Comparison of ENCODE assay signal across 8 mouse cellular contexts in genomic region chr13:28720639-28721239, GRCm38 (mm10).
A peak's percentile ranks its signal among the peaks of the same experiment; 100 is the strongest.
DNase-seq lines count a peak whose midpoint lies in the region; ATAC-seq and TF ChIP-seq lines count a peak whose summit lies in the region.

No protein-coding gene starts in this region.

- peak overlapping the region; percentile 32 for H3K4me2 ChIP-seq in midbrain, embryonic 15.5 days

- peak overlapping the region; percentile 2; the same call in 1 of the 2 replicates for H3K4me3 ChIP-seq in cortical plate, adult 2 months (ENCODE audit: insufficient read depth, low read length)
- peak overlapping the region; percentile 1; the same call in 1 of the 2 replicates for H3K4me3 ChIP-seq in heart, adult 2 months
- peak overlapping the region; percentile 13; the same call in 1 of the 2 replicates for H3K4me3 ChIP-seq in midbrain, embryonic 15.5 days

- no peaks in the 10 kb centered on the region for H3K79me2 ChIP-seq in heart, adult 2 months (replicated peaks; ENCODE audit: control insufficient read depth, insufficient read depth, low read length)

- TF ChIP-seq POLR2A in cortical plate, adult 2 months (IDR thresholded peaks at IDR 0.05; ENCODE audit: extremely low read depth, insufficient read depth, low read length) = no peak
- TF ChIP-seq POLR2A in heart, adult 2 months (IDR thresholded peaks at IDR 0.05; ENCODE audit: insufficient read depth, low read depth, low read length) = no peak

- peak; percentile 46 to 51 for DNase-seq in cerebellum, postnatal 14 days
- DNase-seq in cerebellum, postnatal 36 days = no peak
- peak in 1 of 2 experiments; percentile 22 for DNase-seq in heart, adult 2 months
- peak; percentile 33 to 49 for DNase-seq in layer of hippocampus, postnatal 10 days (ENCODE audit: low spot score in 2 of 2)
- DNase-seq in urinary bladder, postnatal 25 days (ENCODE audit: low spot score) = no peak
- no peak for DNase-seq in urinary bladder, adult 2 months (ENCODE audit: low spot score)

- H3K27ac ChIP-seq in cortical plate, adult 2 months (ENCODE audit: insufficient read depth, low read length) = no peak overlapping the region
- peak overlapping the region; percentile 12; the same call in 1 of the 2 replicates for H3K27ac ChIP-seq in heart, adult 2 months
- H3K27ac ChIP-seq in midbrain, embryonic 15.5 days = peak overlapping the region; percentile 80

- peaks cover 4% of the 10 kb centered on the region for H3K4me1 ChIP-seq in cortical plate, adult 2 months (ENCODE audit: control insufficient read depth, insufficient read depth, low read length)
- peaks cover 13% of the 10 kb centered on the region for H3K4me1 ChIP-seq in heart, adult 2 months (ENCODE audit: control insufficient read depth, insufficient read depth, low read length)
- peaks cover 49% of the 10 kb centered on the region for H3K4me1 ChIP-seq in midbrain, embryonic 15.5 days

- H3K9ac ChIP-seq in heart, adult 2 months (ENCODE audit: low read depth, low read length) = no peak overlapping the region
- no peak overlapping the region for H3K9ac ChIP-seq in midbrain, embryonic 15.5 days

- intact Hi-C loops in heart, adult 2 months (cut with DNase I) = no loop called here

- H3K36me3 ChIP-seq in heart, adult 2 months (ENCODE audit: control insufficient read depth, insufficient read depth, low read length) = peaks cover 7% of the 10 kb centered on the region
- H3K36me3 ChIP-seq in midbrain, embryonic 15.5 days (replicated peaks) = no peaks in the 10 kb centered on the region

- ATAC-seq in midbrain, embryonic 15.5 days (replicated peaks) = peak; percentile 55; the same call in 1 of the 2 replicates

- no peak for TF ChIP-seq CTCF in cortical plate, adult 2 months (IDR thresholded peaks at IDR 0.05; ENCODE audit: extremely low read depth, insufficient read depth, low read length)
- TF ChIP-seq CTCF in heart, adult 2 months (IDR thresholded peaks at IDR 0.05) = no peak

- H3K9me3 ChIP-seq in midbrain, embryonic 15.5 days = no peaks in the 10 kb centered on the region

- no peaks in the 10 kb centered on the region for H3K27me3 ChIP-seq in heart, adult 2 months (ENCODE audit: control insufficient read depth, insufficient read depth, low read length)
- H3K27me3 ChIP-seq in midbrain, embryonic 15.5 days (replicated peaks) = no peaks in the 10 kb centered on the region

- 28% methylated on average over 11 of the region's 11 CpGs for WGBS in heart, adult 2 months
- WGBS in midbrain, embryonic 15.5 days = 32% methylated on average over 11 of the region's 11 CpGs

- no peak for TF ChIP-seq EP300 in heart, adult 2 months (IDR thresholded peaks at IDR 0.05; ENCODE audit: insufficient read depth, low read depth, low read length)

Comparison
In these comparisons a context has a peak if more than half of its experiments do, and no peak if none do; other contexts are left out.
1. DNase-seq: peak in cerebellum, postnatal 14 days (2 of 2) and layer of hippocampus, postnatal 10 days (2 of 2); none in cerebellum, postnatal 36 days (0 of 2), urinary bladder, postnatal 25 days (single experiment) and urinary bladder, adult 2 months (single experiment).
2. Peak in every context shown above with its lines, with median percentiles within 50 percentile points of each other: H3K4me3 ChIP-seq.